Comparison of ENCODE assay signal across 24 mouse cellular contexts in genomic region chr2:62983936-62984335, GRCm38 (mm10).
DNase-seq lines count a peak whose midpoint lies in the region; ATAC-seq lines count a peak whose summit lies in the region.
"Had no signal": no experiment of that assay in that cellular context is flagged by ENCODE, and none has a peak within 500 bp of the region (broad histone marks: within the 10 kb centered on the region; RNA-seq: fewer than 3 reads in every experiment).

No protein-coding gene starts in this region.

- DNase-seq in frontal cortex, adult 2 months (ENCODE audit: extremely low spot score in 1 of 2, low spot score in 1 of 2): peak; percentile 25 to 38
- no peak for DNase-seq in frontal cortex, postnatal 25 days (ENCODE audit: low spot score in 2 of 2)
- DNase-seq in left cerebral cortex, postnatal 14 days (ENCODE audit: low spot score in 2 of 2): peak; percentile 23 to 51
- no peak for DNase-seq in left cerebral cortex, postnatal 36 days (ENCODE audit: low spot score in 2 of 2)
- DNase-seq in telencephalon, adult 2 months (ENCODE audit: low read depth, low spot score): peak; percentile 57
- DNase-seq: adrenal gland, adult 8-10 months; adrenal gland, postnatal 25 days; B cell, adult 2 months; cerebellum, adult 11 months; cerebellum, adult 2 months; cerebellum, adult 9-11 months; cerebellum, postnatal 25 days; forebrain, postnatal 0 days; gastrocnemius, postnatal 10 days; gastrocnemius, postnatal 36 days; heart, adult 2 months; heart, postnatal 14 days; heart, postnatal 4 days had no signal

- intact Hi-C loops in left cerebral cortex, postnatal 14 days (cut with DNase I): no loop called here
- intact Hi-C loops in left cerebral cortex, postnatal 36 days (cut with DNase I): no loop called here

- ATAC-seq in activated CD4-positive, CD25-positive, alpha-beta regulatory T cell, adult 4 months: no peak
- ATAC-seq: forebrain, embryonic 14.5 days; forebrain, postnatal 0 days; hindbrain, postnatal 0 days; inflammation-experienced regulatory T-cells, adult 6 months; intestine, embryonic 16.5 days; Patski had no signal

Comparison
In these comparisons a context has a peak if more than half of its experiments do, and no peak if none do; other contexts are left out.
1. DNase-seq: peak in frontal cortex, adult 2 months (2 of 2), left cerebral cortex, postnatal 14 days (2 of 2) and telencephalon, adult 2 months (single experiment); none in frontal cortex, postnatal 25 days (0 of 2) and left cerebral cortex, postnatal 36 days (0 of 2).